Comparison of ENCODE assay signal across 13 mouse cellular contexts in genomic region chr13:63174252-63175020, GRCm38 (mm10).
"Had no signal": no experiment of that assay in that cellular context is flagged by ENCODE, and none has a peak within 500 bp of the region (broad histone marks: within the 10 kb centered on the region; RNA-seq: fewer than 3 reads in every experiment).

No protein-coding gene starts in this region.

- ATAC-seq: midbrain, embryonic 13.5 days had no signal

- H3K9me3 ChIP-seq: limb, embryonic 13.5 days; liver, embryonic 15.5 days; midbrain, embryonic 13.5 days; stomach, embryonic 15.5 days had no signal

- H3K36me3 ChIP-seq: limb, embryonic 13.5 days; liver, embryonic 15.5 days; midbrain, embryonic 13.5 days; stomach, embryonic 15.5 days had no signal

- H3K9ac ChIP-seq: limb, embryonic 13.5 days; liver, embryonic 15.5 days; lung, embryonic 14.5 days; midbrain, embryonic 13.5 days; stomach, embryonic 15.5 days had no signal

- H3K4me1 ChIP-seq: liver, embryonic 15.5 days had no signal

- H3K27me3 ChIP-seq: limb, embryonic 13.5 days; liver, embryonic 15.5 days; midbrain, embryonic 13.5 days; stomach, embryonic 15.5 days had no signal

- DNase-seq: kidney, postnatal 10 days; kidney, postnatal 4 days; left cerebral cortex, postnatal 4 days; lung, embryonic 14.5 days; lung, postnatal 36 days; right cerebral cortex, postnatal 14 days; thymus, adult 2 months; thymus, postnatal 25 days had no signal

- H3K4me3 ChIP-seq: layer of hippocampus, adult 2 months; limb, embryonic 13.5 days; liver, embryonic 15.5 days; midbrain, embryonic 13.5 days; stomach, embryonic 15.5 days had no signal

- H3K4me2 ChIP-seq: limb, embryonic 13.5 days; liver, embryonic 15.5 days; lung, embryonic 14.5 days; midbrain, embryonic 13.5 days; stomach, embryonic 15.5 days had no signal

- H3K27ac ChIP-seq: layer of hippocampus, adult 2 months; limb, embryonic 13.5 days; liver, embryonic 15.5 days; midbrain, embryonic 13.5 days; stomach, embryonic 15.5 days had no signal
